Mouse (Mus musculus) liver, adult (tissue): ENCODE data around the gene Rbms3.

Experiments
- GATA4 ChIP-seq: IDR thresholded peaks from 2 replicates; pipeline ENCODE4 v1.6.1; 2014; ENCODE audit warnings: mild to moderate bottlenecking, low read length; ENCODE audit not compliant: insufficient replicate concordance

Gene Rbms3

DNA sequence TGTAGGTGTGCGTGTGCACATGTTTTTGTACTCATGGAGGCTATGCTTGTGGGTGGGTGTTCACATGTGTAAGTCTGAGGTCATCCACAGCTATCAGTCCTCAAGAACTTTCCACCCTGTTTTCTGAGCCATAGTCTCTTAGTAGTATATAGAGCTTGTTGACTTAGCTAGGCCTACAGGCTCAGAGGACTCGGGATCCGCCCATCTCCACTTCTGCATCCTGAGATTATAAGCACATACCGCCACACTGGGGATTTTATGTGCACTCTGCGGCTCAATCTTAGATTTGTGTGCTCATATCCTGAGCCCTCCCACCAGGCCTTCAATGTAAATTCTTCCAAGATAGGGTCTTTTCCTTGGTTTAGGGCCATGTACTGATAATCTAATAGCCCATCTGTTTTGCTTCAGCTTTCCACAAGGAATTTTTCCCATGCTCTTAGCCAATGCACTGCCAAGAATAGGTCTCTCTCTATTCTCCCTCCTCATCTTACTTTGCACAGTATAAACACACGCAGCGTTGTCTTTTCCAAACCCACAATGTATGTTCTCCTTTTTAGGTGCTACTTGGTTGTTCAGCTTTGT is 59.4 kb downstream of the Rbms3 start:
- TF ChIP-seq GATA4: no peak

DNA sequence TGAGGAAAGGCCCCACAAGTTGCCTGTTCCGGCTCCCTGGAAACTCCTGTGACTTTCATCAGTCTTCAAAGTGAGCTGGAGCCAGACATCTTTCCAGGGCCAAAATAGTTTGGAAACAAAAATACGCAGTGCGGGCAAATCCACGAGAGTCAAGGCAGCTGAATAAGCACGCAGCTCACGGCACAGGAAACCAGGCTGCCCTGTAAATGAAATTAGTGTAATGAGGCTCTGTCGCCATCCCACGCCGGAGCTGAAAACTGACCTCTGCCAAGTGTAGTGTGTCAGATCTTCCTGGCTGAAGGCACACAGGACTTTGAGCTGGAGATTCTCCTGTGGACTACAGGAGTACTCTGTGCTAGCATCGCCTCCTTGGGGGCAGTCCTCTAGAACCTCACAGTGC is 63.4 kb downstream of the Rbms3 start:
- no peak for TF ChIP-seq GATA4

DNA sequence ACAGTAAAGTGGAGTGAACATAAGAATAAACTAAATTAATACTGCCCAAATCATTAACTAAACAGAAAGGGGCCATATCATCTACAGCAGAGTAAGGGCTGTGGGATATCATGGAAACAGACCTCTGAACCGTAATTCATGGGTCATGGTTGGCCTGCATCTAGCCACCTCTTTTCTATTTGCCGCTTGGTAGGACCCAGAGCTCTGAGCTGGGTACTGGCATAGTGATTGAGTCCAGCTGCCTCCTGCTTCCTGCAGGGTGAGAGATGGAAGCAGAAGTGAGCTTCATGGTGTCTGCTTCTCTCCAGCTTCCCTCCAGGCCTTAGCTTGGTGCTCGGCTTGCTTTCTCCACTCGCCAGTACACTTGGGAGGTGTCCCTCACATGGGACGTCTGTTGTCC is 71.2 kb downstream of the Rbms3 start:
- TF ChIP-seq GATA4: no peak

DNA sequence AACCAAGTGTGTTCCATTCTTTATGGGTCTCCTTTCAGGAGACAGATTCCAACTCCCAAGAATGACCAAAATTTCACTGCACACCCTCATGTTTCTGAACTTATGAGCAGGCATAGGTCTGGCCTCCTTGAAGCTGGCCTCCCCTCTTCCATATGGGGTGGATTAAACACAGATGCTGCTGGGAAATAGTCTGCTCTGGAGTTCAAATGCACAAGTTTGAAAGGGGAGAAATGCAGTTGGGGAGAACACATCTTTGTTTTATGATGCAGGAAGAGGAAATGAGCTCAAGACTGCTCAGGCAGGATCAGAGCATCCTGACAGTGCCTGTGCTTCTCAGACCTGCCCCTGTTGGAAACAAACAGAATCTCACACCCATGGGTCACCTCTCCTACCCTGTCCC is 75.4 kb downstream of the Rbms3 start:
- TF ChIP-seq GATA4: no peak

DNA sequence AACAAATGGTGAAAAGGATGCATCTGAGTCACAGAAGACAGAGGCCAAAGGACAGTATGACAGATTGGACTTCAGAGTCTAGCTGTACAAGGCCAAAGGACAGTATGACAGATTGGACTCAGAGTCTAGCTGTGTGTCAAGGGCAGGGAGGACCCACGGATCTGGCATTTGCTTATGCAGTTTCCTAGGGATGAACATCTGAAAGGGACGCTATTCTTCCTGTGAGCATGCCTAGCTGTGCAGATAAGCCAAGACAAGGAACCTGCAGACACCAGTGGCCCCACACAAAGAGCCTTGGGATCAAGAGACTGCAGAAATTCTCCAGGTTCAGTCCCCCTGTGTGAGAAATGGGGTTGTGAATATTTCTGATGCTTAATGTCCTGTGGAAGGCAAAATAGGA is 100.4 kb downstream of the Rbms3 start:
- TF ChIP-seq GATA4: no peak

DNA sequence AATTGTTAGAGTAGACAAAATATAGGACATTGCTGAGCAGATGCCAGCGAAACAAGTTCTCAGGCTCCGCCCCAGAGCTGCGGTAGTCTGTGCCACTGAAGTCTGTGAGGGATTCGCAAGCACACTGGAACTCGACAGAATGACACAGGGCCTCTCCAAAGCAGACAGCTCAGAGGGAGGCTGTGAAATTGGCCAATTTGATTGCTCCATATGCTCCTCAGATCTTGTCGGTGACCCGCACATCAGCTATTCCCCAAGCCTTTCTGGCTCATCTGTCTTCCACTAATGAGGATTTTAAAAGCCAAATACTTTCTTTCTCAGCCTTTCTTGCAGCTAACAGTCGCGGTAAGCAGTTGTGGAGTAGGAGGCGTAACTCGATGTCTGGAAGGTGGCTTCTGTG is 120.8 kb downstream of the Rbms3 start:
- no peak for TF ChIP-seq GATA4

DNA sequence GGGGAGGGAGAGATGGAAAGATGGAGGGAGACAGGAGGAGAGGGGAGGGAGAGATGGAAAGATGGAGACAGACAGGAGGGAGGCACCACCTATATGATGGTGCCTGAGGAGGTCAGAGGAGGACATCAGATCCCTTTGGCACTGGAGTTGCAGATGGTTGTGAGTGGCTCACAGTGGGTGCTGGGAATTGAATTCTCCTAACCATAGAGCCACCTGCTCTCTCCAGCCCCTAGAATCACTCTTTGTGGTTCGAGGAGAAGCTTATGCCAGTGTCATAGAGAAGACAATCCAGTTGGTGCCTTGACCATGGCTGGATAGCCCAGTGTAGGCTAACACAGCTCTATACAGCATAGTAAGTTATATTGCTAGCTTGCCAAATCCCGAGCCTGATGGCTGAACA is 137.8 kb downstream of the Rbms3 start:
- no peak for TF ChIP-seq GATA4

DNA sequence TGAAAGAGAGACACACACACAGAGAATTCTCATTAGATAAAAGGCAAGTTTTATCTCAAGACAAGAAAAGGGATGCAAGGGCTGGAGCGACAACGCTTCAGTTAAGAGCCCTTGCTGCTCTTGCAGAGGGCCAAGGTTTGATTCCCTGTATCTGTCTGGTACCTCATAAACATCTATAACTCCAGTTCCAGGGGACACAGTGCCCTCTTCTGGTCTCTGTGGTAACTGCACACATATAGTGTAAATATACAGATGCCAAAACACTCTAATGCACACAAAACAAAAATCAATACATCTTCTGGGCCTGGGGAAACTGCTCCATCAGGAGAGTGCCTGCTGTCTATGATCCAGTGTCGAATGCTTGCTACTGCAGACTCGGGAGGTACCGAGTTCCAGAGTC is 145.3 kb downstream of the Rbms3 start:
- TF ChIP-seq GATA4: no peak

DNA sequence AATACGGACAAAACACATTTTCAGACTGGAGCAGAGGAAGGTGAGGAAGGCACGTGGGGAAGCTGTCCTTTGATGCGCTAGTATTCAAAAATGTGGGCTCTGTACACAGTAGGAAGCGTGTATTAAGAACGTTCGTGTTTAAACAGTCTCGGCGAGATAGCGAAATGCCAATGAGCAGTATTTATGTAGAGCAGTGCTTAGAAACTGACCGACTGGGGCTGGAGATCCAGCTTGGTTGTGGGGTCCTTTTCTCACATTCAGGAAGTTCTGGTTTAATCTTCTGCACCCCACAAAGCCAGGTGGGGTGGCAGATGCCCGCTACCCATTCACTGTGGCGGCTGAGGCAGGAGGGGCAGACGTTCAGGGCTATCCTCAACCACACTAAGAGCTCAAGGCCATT is 153.0 kb downstream of the Rbms3 start:
- no peak for TF ChIP-seq GATA4

DNA sequence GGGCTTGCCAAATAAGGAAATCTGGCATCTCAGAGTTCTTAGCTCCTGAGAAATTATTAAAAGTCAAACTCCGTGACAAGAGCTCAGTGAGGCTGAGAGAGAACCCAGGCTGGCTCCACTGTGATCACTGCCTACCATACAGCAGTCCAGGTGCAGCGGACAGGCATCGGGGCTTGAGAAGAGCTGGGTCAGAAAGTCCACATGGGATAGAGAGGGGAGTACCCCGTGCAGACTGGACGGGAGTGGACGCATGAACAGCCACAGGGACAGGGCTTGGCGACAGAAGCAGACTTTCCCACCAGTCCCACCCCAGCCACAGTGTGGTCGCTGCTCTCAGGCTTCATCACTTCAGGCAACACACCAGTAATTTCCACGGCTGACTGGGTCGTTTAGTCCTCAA is 176.9 kb downstream of the Rbms3 start:
- no peak for TF ChIP-seq GATA4

DNA sequence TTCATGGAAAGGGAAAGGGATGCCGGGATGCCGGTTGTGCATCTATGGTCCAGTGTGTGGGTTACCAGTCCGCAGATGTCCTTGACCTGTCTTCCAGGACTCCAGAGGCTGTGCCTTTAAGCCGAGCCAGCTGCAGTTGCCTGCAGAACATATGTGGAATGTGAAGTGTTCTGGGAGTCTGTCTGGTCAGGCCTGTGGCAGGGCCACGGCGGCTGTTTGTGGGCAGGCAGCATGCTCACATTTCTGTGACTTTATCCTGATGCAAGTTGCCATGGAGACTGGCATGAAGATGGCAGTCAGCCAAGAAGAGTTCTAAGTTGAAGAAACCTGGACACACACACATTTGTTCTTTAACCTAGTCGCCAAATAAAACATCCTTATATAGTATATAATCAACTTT is 187.1 kb downstream of the Rbms3 start:
- TF ChIP-seq GATA4: no peak

DNA sequence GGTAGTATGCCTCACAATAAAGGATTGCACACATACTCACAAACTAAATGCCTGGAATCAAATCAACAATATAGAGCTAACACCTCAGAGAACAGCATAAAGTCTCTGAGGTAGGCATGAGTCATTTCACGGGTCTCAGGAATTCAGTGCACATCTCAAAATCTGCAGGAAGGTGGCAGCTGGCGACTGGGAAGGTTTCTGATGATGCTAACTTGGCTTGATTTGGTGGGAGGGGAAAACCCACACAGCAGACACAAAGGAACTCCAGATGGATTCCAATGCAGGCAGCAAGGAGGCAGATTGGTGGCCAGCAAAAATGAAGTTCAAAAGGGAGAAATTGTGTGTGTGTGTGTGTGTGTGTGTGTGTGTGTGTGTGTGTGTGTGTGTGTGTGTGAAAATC is 193.9 kb downstream of the Rbms3 start:
- TF ChIP-seq GATA4: no peak

DNA sequence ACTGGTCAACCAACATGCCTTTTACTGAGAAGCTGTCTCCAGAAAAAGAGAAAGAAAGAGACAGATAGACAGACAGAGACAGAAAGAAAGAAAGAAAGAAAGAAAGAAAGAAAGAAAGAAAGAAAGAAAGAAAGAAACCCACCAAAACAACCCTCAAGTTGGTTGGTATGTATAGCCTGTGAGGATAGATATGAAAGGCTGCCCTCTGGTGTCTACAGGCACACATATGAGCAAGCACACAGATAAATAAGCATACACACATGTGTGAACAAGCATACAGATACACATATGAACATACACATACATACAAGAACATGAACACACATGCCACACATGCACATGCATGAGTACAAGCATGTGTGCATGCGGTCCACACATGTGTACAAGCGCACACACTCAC is 199.0 kb downstream of the Rbms3 start:
- TF ChIP-seq GATA4: no peak

DNA sequence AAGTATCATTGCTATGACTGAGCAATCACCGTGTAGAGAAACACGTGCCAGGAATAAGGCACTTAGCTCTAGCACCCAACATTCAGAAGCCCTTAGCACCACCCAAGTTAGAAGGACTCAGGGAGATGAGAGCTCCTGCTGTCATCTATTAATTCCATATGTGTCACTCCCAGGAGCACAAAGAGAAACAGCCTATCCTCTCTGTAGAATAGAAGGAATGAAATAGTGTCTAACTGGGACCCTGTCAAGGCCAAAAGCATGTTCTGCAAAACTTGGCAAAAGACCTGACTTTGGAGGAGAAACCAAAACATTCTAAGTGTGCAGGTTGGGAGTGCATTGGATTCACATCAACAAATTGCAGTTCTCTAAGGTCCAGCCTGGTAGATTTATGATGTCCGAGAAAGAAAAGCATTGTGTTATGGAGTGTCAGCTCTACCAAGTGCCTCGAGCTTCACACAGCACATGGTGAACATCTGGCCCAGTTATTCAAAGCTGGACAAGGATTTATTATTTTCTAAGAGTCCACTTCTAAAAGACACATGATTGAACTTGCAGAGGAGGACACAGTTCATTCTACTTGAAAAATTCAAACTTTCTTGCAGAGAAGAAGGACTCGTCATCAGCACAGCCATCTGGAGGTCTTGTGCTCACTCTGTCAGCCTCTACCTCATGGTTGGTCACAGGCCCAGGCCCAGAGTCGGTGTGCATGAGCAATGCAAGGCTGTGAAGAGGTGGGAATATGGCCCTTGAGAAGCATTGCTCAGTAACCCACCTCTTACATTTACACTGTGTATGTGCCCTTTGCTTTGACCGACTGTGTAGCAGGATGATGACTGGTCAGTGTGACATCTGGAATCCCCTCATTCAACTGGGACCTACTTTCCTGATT is 200.3 kb downstream of the Rbms3 start:
- no peak for TF ChIP-seq GATA4

DNA sequence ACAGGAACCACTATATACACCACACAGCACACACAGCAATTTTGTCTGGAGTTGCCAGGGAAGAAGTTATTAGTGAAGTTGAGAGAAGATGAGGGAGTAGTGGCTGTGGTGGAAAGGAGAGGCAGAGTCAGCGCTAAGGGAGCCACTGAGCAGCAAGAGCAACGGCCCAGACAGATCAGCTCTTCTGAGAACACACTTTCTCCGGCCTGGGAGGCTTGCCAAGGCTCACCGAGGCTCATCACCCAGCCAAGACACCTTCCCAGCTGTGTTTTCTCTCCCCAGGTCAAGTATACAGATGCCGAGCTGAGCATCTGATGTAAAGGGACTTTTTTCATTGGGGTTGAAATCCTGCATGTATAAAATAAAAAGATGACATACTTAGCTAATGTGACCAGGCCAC is 206.5 kb downstream of the Rbms3 start:
- no peak for TF ChIP-seq GATA4

DNA sequence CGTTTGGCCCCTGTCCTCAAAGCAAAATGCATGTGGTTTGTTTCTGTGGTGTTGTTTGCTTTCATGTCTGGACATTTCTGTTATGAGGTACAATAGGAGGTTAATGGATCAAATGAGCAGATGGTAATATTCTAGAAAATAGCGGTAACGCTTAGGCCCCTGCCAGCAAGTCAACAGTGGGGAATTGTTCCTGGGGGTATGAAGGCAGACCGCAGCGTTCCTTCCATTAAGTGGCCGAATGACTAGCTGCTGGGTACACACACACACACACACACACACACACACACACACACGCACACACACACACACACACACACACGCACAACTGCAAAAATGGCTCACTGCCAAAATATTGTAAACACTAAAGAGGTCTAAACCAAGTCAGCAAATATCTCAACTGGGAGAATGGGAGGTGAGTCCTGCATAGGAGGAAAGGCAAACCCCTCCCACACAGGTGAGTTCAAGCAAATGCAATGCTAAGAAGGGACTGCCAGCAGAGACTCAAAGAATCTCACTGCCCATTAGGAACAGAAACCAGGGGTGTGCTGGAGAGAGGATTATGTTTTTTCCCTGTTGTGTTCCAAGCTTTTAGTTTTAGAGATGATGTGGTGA is 209.7 kb downstream of the Rbms3 start:
- no peak for TF ChIP-seq GATA4
